Mouse (Mus musculus): ENCODE measurements at regions not wholly inside any gene's neighbourhood (a gene's known extent, or its start where the extent isn't known, plus 50 kb on each side); places are given as distances from the start of the nearest gene placed in this dataset.

GRCm38 (mm10) chrX:12837821-12838220 is 75.9 kb upstream of the Med14 start:
- DNase-seq (ENCODE audit: extremely low spot score) = no peak

GRCm38 (mm10) chrX:12834681-12835080 is 72.8 kb upstream of the Med14 start:
- DNase-seq (ENCODE audit: extremely low spot score) = no peak

GRCm38 (mm10) chrX:12832709-12833108 is 70.8 kb upstream of the Med14 start:
- DNase-seq (ENCODE audit: extremely low spot score) = no peak

- no peak for DNase-seq (ENCODE audit: extremely low spot score)
These were observed 67.3 kb upstream of the Med14 start for GRCm38 (mm10) chrX:12829165-12829564.

GRCm38 (mm10) chrX:12827299-12827872 is 65.5 kb upstream of the Med14 start:
- DNase-seq (ENCODE audit: extremely low spot score) = no peak

- no peak for DNase-seq (ENCODE audit: extremely low spot score)
These were observed 64.8 kb upstream of the Med14 start for GRCm38 (mm10) chrX:12826646-12827045.

GRCm38 (mm10) chrX:12825262-12825661 is 63.4 kb upstream of the Med14 start:
- DNase-seq (ENCODE audit: extremely low spot score) = no peak

GRCm38 (mm10) chrX:12824497-12824896 is 62.6 kb upstream of the Med14 start:
- no peak for DNase-seq (ENCODE audit: extremely low spot score)

- no peak for DNase-seq (ENCODE audit: extremely low spot score)
These were observed 60.9 kb upstream of the Med14 start for GRCm38 (mm10) chrX:12822777-12823176.

GRCm38 (mm10) chrX:12813083-12813660 is 51.3 kb upstream of the Med14 start:
- DNase-seq (ENCODE audit: extremely low spot score) = no peak
